Mouse (Mus musculus): ENCODE results near the gene Sox12.
"Not testable (repeated sequence)": the region's sequence is repeated elsewhere in the genome, so short reads cannot be mapped to it uniquely, and the experiment has no call there.

Gene Sox12

DNA sequence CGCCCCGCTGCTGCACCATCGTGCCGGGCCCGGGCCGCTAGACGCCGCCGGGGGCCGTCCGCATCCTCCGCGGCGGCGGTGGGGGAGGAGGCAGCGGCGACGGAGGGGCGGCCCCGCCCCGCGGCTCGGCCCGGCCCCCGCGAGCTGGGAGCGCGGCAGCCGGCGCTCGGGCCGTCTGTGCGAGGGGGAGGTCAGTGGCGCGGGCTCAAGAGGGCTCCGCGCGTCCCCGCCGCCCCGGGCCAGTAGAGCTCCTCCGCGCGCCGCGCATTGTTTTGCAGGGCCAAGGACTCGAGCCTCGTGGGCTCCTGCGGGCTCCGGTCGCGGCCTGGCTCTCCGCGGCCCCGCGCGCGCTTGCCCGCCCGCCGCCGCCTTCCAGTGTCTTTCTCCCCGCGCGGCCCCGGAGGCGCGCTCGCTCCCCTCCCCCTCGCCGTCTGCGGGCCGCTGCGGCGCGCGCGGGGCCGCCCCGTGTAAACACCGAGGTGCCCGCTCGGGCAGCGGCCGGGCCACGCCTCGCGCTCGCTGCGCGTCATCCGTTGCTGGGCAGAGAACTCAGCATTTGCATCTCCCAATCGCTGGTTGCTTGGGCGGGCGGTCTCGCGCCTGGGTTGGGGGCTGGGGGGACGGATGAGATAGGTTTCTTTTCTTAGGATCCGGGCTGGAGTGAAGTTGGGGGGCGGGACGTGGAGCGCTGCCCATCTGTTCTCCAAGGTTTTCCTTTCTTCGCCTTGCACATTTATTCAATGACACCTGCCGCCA, at the start of gene Sox12:
Gene Sox12, minus strand, starts transcription at position 384 of the 756 bp plus-strand sequence.
- DNase-seq: peak; percentile 95

DNA sequence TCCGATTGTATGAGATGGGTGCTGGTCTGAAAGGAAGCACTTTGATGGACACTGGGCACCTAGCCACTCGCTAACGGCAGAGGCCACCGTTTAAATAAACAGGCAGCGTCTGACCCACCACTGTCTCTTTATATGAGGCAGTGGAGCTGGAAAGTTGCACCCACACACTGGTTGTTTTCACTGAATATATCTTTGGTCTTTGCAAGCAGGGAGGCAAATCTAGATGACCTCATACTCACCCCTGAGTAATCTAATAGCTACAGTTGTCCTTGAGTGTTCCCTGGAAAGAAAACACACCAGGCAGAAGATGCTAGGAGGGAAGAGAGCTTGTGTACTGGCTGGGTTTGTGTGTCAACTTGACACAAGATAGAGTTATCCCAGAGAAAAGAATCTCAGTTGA, 49.6 kb upstream of the Sox12 start:
- no peak for DNase-seq

DNA sequence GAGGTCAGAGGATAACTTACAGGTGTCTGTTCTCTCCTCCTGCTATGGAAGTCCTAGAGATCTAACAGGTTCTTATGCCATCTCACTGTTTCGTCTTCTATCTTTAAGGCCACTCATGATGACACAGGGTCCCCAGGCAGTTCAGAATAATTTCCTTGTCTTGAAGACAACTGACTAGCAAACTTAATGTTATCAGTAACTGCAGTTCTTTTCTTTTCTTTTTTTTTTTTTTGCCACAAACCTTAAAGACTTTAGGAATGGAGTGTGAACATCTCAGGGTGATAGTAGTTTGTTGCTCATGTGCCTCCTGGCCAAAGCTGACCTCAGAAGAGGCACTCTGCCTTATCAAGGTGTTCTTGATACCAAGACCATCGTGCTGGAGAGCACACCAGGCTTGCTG, 48.8 kb upstream of the Sox12 start:
- no peak for DNase-seq

DNA sequence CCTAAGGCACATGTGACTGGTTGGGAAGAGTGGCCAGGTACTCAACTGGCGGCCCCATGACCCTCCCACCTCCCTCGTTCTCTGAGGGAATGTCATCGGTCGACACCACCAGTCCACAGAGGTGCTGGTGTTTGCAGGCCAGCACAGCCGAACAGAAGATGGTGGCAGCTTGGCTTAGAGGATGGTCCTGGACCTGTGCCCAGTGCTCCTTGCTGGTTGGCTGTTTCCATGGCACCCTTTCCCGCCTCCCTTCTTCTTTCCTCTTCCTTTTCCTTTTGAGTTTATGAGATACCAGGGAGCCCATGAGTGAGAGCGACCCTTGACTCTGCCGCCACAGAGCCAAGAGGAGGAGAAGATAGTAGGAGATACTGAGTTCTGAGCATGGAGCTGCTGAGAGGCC, 45.4 kb upstream of the Sox12 start:
- DNase-seq: no peak

DNA sequence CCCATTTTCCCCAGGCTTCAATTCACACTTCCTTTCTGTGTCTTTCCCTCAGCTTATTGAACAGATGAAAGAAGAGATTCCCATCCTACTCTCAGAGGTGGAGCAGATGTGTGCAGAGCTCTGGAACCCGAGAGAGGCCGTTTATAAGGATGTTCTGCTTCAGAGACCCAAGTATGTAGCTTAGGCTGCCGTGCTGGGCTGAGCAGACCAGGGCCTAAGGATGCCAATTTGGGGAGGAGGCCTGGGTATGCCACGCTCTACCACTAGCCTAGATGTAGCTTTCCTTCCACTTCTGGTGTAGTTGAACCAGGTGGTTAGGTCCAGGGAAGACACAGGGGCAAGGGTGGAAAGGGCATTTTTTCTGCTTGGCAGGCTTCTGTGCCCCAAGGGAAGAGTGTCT, 44.5 kb upstream of the Sox12 start:
- DNase-seq: no peak

DNA sequence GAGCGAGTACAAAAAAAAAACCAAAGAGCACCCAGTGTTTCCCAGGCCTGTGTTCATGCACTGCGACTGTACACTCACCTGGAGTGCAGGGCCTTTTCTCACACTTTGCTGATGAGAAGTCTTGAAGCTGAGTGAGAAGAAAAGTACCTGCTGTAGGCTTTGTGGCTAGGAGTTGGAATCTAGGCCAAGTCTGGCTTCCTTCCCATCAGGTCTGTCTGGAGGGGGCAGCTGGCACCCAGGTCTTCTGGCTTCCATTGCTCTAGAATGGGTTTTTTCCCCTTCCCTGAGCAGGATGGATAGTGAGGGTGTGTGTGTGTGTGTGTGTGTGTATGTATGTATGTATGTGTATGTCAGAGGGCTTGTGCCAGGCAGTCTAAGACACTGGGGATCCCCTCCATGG, 42.0 kb upstream of the Sox12 start:
- DNase-seq: no peak

DNA sequence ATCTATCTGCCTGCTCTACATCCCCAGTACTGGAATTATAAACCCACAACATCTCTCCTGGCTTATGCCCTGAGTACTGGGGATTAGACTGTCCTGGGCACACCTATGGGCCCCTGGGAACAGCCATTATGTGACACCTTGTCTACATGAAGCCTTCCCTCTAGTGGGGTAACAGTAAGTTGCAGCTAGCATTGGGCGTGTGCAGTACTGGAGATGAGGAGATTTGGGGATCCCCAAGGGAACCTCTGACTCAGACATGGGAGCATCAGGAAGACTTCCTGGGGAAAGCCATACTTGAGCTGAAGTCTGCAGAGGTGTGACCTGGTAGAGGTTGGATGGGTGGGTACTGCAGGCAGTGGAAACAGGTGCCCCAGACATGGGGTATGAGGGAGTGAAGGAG, 41.1 kb upstream of the Sox12 start:
- DNase-seq: no peak

DNA sequence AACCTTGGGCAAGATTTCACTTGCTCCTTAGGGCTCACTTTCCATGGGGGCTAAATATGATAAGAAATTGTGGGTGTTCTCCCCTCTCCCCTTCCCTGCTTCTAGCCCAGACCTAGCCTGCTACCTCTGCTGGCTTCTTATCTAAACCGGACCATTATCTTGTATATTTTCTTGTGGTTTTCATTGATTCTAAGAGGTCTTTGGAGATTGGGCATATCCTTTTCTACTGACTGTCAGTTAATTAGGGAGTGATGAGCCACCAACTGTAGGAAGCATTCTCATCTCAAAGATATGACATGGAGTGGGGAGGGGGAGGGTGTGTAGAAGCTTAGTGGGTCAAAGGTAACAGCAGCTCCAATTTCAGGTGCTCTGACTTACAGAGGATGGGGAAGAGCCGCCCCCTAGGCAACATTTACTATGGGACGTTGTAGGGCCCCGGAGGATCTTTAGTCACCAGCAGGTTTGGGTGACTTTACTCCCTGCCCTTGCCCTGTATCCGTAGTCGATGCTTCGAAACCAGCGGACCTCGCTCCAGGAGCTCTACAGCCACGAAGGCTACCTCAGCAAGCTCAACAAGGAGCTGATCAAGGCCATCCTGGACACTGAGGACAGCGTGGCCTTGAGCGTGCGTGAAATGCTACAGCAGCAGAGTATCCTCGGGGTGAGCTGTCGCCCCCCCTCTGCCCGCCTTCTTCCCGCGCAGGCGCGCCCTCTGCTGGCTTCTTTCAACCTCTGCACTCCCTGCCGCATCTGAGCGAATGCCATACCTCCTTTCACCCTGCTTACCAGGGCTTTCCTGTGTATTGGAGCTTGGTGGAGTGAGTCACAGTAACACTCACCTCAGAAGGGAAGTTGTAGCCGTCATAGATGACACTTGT, 39.4 kb upstream of the Sox12 start:
- peak; percentile 80 for DNase-seq

DNA sequence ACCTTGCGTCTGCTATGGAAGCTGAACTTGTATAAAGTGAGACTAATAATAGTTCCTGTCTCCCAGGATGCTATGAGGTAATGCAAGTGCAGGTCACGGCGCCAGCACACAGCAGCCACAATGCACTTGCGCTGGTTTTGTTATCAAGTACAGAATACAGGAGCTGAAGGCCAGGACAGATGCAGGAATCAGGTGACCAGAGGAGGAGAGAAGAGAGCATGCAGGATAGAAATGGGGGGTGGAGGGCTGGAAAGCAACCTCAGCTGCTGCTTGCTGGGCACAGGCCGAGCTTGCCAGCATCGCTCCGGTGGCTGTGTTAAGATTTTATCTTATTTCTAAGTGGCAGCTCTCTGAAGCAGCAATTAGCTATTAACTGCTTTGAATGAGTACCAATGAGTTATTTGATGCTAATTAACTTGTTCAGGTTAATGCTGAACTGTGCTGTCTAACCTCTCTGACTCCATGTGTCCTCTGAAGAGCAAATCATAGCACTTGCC, 38.6 kb upstream of the Sox12 start:
- DNase-seq: peak; percentile 79

DNA sequence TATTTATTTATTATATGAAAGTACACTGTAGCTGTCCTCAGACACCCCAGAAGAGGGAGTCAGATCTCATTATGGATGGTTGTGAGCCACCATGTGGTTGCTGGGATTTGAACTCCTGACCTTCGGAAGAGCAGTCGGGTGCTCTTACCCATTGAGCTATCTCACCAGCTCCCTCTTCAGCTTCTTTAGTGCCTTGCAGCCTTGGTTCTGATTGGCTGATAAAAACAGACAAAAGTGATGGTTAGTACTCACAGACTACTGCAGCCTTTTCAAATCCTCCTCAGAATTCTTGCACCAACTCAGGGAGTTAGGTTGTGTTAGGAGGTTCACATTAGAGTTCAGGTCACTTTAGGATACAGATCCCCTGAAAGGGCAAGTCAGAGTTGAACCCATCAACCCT, 30.6 kb upstream of the Sox12 start:
- not testable (repeated sequence) for DNase-seq

DNA sequence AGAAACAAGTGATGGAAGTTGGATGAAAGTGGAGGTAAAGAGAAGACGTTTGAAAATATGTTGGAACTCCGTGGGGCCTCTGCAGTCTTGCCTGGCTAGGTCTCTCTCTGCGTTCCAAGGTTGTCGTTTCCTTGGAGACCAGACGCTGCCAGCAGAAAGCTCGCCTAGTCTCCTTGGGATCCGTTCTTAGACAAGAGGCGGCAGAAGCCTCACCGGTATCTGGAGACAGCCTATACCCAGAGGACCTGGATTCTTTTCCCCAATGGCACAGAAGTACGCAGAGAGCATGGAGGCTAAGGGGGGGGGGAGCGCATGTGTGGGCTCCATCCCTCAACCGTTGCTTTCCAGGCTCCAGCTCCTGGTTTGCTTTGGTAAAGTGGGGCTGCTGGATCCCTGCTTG, 29.6 kb upstream of the Sox12 start:
- DNase-seq: no peak

DNA sequence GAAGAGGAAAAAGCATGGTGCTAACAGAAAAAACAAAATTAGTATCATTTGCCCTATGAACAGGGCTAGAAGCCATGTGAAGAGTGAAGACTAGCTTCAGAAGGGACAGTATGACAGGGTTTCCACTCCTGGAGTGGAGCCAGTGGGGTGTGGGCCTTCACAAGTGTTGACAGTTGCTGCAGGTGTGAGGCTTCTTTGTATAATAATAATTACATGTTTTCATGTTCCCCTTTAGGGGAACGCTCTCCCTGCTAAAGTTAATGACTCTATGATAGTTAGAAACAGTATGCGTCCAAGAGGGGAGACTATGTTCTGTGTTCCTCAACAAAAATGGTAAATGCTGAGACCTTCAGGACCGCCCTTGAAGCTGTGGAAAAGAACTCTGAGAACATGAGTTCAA, 17.9 kb upstream of the Sox12 start:
- DNase-seq: no peak

DNA sequence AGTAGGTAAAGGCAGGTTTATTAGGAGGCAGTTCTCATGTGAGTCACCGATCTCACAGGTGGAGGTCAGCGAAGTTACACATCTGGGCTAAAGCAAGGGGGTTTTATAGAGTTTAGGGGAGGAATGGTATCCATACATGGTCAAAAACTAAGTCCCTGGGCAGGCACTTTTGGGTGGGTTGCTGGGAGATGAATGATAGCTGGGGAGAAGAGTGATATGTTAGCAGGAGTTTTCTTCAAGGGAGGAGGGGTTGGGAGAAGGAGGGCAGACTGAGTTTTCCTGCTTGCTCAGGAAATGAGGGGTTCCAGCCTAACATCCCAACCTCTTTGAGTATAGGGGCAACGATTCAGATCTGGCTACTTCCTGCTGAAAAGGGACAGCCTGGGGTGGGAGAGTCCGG, 17.4 kb upstream of the Sox12 start, which contains the start of gene 6820408C15Rik:
Gene 6820408C15Rik, plus strand, starts transcription at position 301 of the 400 bp plus-strand sequence.
- no peak for DNase-seq

DNA sequence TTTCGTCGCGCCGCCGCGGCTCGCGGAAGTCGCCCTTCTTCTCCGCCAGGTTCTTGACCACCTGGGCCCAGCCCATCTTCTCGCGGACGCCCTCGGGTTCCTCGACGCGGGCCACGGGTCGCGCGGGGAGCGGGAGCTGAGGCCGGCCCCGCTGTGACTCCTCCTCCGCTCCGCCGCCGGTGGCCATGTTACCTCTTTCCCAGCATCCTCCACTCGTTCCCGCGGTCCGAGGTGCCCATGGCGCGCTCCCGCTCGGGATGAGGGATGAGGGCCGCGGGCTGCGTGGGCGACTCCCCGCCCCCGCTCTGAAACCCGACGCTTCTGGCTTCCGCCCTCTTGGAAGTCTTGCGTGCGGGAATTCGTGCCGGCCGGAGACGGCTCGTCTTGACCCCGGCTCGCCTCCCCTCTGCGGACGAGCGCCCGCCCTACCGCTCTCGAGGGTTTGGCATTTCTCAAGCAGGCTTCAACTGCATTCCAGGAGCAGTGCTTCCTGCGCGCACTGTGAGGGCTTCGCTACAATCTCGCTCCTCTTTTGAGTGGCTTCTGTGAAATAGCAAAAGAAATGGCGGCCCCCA, 16.8 kb upstream of the Sox12 start, which contains the start of gene Zcchc3:
Gene Zcchc3, minus strand, starts transcription at position 437 of the 575 bp plus-strand sequence.
- peak; percentile 85 for DNase-seq

DNA sequence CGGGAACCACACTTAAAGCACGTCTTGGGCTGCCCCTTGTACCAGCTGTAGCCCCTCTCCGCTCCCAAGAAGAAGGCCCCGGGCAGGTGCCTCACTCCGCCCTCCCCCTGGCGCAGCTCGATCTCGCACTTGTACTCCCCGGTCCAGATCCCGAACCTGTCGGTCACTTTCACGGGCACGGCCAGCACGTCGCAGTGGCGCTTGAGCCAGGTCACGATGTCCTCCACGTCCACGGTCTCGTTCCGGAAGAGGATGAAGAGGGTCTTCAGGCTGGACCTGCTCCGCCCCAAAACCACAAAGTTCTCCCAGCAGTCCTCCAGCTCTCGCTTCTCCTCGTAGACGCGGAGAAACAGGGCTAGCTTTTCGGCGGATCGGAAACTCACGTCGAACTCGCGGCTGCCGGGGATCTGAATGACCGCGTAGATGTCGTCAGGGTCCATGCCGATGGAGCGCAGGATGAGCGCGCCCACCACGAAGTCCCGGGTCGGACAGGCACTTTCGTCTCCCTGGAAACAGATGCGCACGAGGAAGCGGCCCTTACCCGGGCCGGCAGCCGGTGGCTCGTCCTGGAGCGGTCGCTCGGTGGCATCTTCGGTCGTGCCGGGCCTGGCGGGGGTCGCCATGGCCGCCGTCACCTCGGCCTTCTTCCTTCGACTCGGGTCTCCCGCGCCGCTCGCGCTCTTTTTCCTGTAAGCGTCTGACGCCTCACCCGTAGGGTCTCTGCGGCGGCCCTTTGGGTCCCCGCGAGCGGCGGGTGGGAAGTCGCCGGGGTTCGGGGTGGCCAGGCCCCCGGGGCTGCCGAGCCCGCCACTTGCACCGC, 16.1 kb upstream of the Sox12 start:
- peak; percentile 40 for DNase-seq

DNA sequence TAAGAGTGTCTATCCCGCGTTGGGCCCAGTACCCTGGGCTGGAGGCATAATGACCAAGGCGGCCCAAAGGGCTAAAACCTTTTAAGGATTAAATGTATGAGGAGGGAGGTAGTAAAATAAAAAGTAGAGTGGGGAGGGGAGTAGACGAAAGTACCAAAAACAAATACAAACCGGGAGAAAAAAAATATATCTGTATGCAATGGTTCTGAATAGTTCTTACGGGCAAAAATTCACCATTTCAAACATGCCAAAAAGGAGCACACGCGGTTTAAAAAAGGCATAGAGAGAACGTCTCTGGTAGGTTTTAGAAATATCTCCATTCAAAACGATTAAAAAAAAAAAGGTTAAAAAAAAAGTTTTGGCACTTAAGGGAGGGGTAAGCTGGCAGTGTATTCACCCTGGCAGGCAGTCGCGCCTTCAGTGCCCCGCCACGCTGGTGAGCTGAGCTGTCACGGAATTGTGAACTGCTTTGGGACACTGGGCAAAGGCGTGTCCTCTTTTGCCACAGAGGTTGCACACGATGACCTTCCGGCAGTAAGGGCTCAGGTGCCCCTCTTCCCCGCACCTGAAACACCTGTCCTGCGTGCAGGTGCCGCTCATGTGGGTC, 15.4 kb upstream of the Sox12 start:
- DNase-seq: peak; percentile 51

DNA sequence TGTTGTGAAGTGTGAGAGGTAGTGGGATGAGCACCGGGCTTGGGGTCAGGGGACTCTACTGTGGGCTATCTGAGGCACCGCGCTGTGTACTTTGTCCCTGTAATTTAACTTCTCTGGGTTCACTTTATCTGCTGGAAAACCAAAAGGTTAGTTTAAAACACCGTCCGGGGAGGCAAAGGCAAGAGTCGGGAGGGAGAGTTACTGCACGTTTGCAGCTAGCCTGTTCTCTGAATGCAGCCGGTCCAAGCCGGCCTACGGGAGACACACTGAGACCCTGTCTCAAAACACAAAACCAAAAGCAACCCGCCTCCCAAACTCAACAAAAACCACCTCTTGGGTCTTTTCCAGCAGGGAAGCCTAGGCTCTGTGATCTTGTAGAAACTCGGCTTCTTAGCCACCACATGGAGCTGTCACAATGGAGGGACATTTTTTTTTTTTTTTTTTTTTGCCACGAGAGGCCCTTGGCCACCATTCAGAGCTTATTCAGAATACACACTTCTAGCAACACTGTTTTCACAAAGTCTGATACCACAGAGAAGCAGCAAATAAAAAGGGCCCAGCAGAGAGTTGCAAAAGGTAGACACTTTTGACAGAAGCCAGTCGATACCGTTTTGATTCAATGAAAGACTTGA, 14.8 kb upstream of the Sox12 start:
- DNase-seq: no peak

DNA sequence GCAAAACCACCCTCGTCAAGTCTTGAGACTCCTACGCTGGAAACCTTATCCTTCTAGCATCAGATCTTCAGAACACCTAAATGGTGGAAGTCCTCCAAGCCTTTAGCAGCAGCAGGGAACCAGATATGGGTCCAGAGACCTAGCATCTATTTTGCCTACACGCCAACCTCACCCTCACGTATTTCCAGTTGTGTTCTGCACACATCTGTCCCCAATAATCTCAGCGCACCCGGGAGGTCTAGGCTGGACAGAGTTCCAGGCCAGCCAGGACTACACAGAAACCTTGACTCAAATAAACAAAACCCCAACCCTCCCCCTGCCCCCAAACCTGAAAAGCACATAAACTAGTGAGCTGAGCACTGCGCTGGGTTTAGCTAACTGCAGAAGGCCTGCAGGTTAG, 13.6 kb upstream of the Sox12 start:
- no peak for DNase-seq

DNA sequence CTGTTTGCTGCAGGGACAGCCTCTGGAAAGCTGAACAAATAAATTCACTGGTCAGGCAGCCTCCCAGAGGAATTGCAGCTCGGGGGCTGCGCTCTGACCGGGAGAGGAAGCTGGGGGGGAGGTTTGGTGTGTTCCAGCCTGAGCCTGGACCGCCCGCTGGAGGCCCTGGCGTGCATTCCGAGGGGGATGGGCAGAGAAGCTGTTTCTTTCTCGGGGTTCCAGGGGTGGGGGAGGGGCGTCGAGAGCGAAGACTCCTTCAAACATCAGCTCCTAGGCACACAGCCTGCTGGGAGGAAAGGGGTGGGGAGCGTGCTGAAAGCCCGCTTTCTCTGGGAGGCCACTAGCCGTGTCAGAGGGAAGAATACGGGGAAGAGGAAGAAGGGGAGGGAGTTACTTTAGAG, 13.1 kb upstream of the Sox12 start:
- peak; percentile 71 for DNase-seq

DNA sequence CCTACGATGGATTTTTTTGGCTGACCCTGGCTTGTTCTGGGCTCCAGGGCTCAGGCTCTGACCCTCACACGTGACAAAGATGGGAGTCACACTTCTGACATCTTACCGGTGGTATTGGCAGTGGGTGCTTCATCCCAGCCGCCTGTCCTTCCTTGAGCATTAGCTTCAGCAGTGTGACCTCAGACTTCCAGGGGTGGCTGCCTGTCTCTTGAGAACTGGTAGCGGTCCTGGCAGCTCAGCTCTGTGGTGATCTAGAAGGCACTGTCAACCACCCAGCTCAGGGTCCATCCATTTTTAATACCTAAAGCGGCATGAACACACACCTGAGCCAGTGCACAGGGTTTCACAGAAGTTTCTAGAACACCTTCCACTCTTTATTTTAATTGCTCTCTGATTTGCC, 11.9 kb upstream of the Sox12 start:
- DNase-seq: no peak

DNA sequence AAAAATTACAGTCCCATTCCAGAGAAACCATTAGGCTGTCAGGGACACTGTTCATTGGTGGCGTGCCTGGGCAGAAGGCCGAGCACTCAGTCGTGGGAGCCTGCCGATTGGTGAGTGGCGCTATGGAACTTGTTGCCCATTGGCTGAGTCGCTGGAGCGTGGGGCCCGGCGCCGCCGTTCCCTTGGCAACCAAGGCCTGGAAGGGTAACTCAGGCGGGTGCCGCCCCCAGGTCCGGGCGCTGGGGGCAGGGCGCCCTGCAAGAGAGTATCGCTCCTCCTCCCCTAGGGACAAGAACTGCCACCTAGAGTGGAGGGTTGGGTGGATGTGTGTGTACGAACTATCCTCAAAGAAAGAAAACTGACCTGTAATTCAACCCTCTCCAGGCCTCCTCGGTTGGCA, 8.3 kb upstream of the Sox12 start:
- DNase-seq: peak; percentile 97

DNA sequence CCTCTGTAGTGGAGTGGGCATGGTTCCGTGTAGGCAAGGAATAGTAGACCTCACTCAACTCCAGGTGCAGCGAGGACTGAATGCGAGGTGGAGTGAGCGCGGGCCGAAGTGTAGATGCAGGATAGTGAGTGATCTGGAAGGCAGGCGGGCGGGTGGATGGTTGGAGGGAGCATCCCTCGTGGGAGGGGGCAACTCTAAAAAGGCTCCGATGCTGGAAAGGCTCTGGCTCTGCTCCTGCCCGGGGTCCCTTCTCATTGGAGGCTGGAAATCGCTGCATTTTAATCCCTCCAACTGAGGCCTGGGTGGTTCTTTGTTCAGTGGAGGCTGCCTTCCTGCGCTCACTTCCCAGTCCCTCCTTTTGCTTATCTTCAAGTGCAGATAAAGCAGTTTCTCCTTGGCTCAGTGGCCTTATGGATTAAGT, 1.3 kb upstream of the Sox12 start:
- no peak for DNase-seq
